Comparison of ENCODE assay signal across 20 mouse cellular contexts in the genomic region with DNA sequence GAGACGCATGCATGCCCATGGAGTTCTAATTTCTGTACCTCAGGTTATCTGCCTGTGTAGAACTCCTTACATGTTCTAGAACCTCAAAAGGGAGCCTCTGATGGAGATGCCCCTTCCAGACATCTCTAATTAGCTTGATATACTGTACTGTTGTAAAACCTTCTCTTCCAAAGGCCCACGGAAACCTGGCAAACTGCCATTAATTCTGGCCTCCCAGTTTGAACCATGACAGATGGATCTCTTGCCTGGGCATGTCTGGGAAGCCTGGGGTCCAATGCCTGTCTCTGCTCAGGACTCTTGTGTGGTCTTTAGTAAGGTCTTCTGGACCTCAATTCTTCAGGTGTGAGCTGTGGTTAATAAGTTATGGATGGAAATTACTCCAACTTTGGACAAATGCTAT.
DNase-seq lines count a peak whose midpoint lies in the region; ATAC-seq and TF ChIP-seq lines count a peak whose summit lies in the region.
"Had no signal": no experiment of that assay in that cellular context is flagged by ENCODE, and none has a peak within 500 bp of the region (broad histone marks: within the 10 kb centered on the region; RNA-seq: fewer than 3 reads in every experiment).

No protein-coding gene starts in this region.

- no peak for TF ChIP-seq CTCF in hindbrain, postnatal 0 days (IDR thresholded peaks at IDR 0.05; ENCODE audit: low read depth)
- TF ChIP-seq CTCF in midbrain, postnatal 0 days (IDR thresholded peaks at IDR 0.05) = no peak
- TF ChIP-seq CTCF in brain, embryonic 14.5 days (IDR thresholded peaks at IDR 0.05; ENCODE audit: borderline replicate concordance, extremely low read depth, insufficient read depth, insufficient read length) = no peak

- no peak overlapping the region for H3K9ac ChIP-seq in hindbrain, postnatal 0 days (replicated peaks; ENCODE audit: low read length)
- H3K9ac ChIP-seq in hindbrain, embryonic 12.5 days = no peak overlapping the region
- H3K9ac ChIP-seq in midbrain, postnatal 0 days (replicated peaks; ENCODE audit: low read length, poor library complexity, severe bottlenecking) = no peak overlapping the region
- no peak overlapping the region for H3K9ac ChIP-seq in midbrain, embryonic 15.5 days
- H3K9ac ChIP-seq: forebrain, embryonic 12.5 days; hindbrain, embryonic 13.5 days; intestine, embryonic 15.5 days had no signal

- no peaks in the 10 kb centered on the region for H3K27me3 ChIP-seq in hindbrain, postnatal 0 days (ENCODE audit: insufficient read depth, low read length)
- H3K27me3 ChIP-seq in hindbrain, embryonic 12.5 days = no peaks in the 10 kb centered on the region; the same call in 1 of the 2 replicates
- no peaks in the 10 kb centered on the region for H3K27me3 ChIP-seq in midbrain, postnatal 0 days (ENCODE audit: insufficient read depth, low read length)
- no peaks in the 10 kb centered on the region for H3K27me3 ChIP-seq in midbrain, embryonic 15.5 days (replicated peaks)
- H3K27me3 ChIP-seq: hindbrain, embryonic 13.5 days; intestine, embryonic 15.5 days had no signal

- no peaks in the 10 kb centered on the region for H3K9me3 ChIP-seq in hindbrain, postnatal 0 days (ENCODE audit: low read length)
- H3K9me3 ChIP-seq in hindbrain, embryonic 12.5 days (replicated peaks) = no peaks in the 10 kb centered on the region
- no peaks in the 10 kb centered on the region for H3K9me3 ChIP-seq in midbrain, postnatal 0 days (ENCODE audit: low read length)
- H3K9me3 ChIP-seq in midbrain, embryonic 15.5 days = no peaks in the 10 kb centered on the region
- H3K9me3 ChIP-seq: forebrain, embryonic 12.5 days; heart, embryonic 10.5 days; hindbrain, embryonic 13.5 days; intestine, embryonic 15.5 days had no signal

- peak; percentile 82 for DNase-seq in cerebellum, postnatal 14 days
- no peak for DNase-seq in cerebellum, adult 18-20 months
- peak; percentile 59 for DNase-seq in hindbrain, postnatal 0 days (ENCODE audit: low spot score)
- peak; percentile 44 for DNase-seq in midbrain, postnatal 0 days (ENCODE audit: low spot score)
- DNase-seq in brain, embryonic 14.5 days (ENCODE audit: low read depth) = peak; percentile 50
- DNase-seq: adrenal gland, adult 8-10 months; adrenal gland, postnatal 36 days; cerebellum, adult 9-11 months; gastrocnemius, postnatal 10 days; heart, adult 18-20 months; heart, postnatal 10 days; heart, postnatal 4 days; kidney, adult 18-20 months had no signal

- no peaks in the 10 kb centered on the region for H3K36me3 ChIP-seq in hindbrain, postnatal 0 days (ENCODE audit: insufficient read depth, low read length)
- H3K36me3 ChIP-seq in hindbrain, embryonic 12.5 days = no peaks in the 10 kb centered on the region
- H3K36me3 ChIP-seq in midbrain, postnatal 0 days (ENCODE audit: insufficient read depth, low read length) = no peaks in the 10 kb centered on the region
- no peaks in the 10 kb centered on the region for H3K36me3 ChIP-seq in midbrain, embryonic 15.5 days (replicated peaks)
- H3K36me3 ChIP-seq: forebrain, embryonic 12.5 days; heart, embryonic 10.5 days; hindbrain, embryonic 13.5 days; intestine, embryonic 15.5 days had no signal

- 63% methylated on average over 2 of the region's 2 CpGs for WGBS in hindbrain, postnatal 0 days
- 73% methylated on average over 2 of the region's 2 CpGs for WGBS in hindbrain, embryonic 12.5 days
- WGBS in midbrain, postnatal 0 days = 89% methylated on average over 2 of the region's 2 CpGs
- WGBS in midbrain, embryonic 15.5 days = 87% methylated on average over 2 of the region's 2 CpGs

- no peak for TF ChIP-seq POLR2A in brain, embryonic 14.5 days (IDR thresholded peaks at IDR 0.05; ENCODE audit: borderline replicate concordance, extremely low read depth, insufficient read depth, insufficient read length, poor library complexity, severe bottlenecking)

- H3K4me2 ChIP-seq in hindbrain, postnatal 0 days (ENCODE audit: low read depth, low read length) = no peak overlapping the region
- no peak overlapping the region for H3K4me2 ChIP-seq in hindbrain, embryonic 12.5 days (replicated peaks)
- H3K4me2 ChIP-seq in midbrain, postnatal 0 days (ENCODE audit: low read depth, low read length, poor library complexity, severe bottlenecking) = no peak overlapping the region
- no peak overlapping the region for H3K4me2 ChIP-seq in midbrain, embryonic 15.5 days
- H3K4me2 ChIP-seq: forebrain, embryonic 12.5 days; hindbrain, embryonic 13.5 days; intestine, embryonic 15.5 days had no signal

- no peak overlapping the region for H3K27ac ChIP-seq in hindbrain, postnatal 0 days
- H3K27ac ChIP-seq in hindbrain, embryonic 12.5 days = no peak overlapping the region
- no peak overlapping the region for H3K27ac ChIP-seq in midbrain, postnatal 0 days (ENCODE audit: low read depth, low read length)
- no peak overlapping the region for H3K27ac ChIP-seq in midbrain, embryonic 15.5 days
- H3K27ac ChIP-seq: forebrain, embryonic 12.5 days; heart, embryonic 10.5 days; hindbrain, embryonic 13.5 days; intestine, embryonic 15.5 days had no signal

- no peak overlapping the region for H3K4me3 ChIP-seq in hindbrain, postnatal 0 days (ENCODE audit: low read length)
- H3K4me3 ChIP-seq in hindbrain, embryonic 12.5 days = no peak overlapping the region
- no peak overlapping the region for H3K4me3 ChIP-seq in midbrain, postnatal 0 days (ENCODE audit: low read depth, low read length)
- no peak overlapping the region for H3K4me3 ChIP-seq in midbrain, embryonic 15.5 days
- H3K4me3 ChIP-seq: forebrain, embryonic 12.5 days; heart, embryonic 10.5 days; hindbrain, embryonic 13.5 days; intestine, embryonic 15.5 days had no signal

- no peaks in the 10 kb centered on the region for H3K4me1 ChIP-seq in hindbrain, postnatal 0 days (ENCODE audit: insufficient read depth, low read length)
- H3K4me1 ChIP-seq in hindbrain, embryonic 12.5 days = peaks cover 6% of the 10 kb centered on the region; the same call in 1 of the 2 replicates
- H3K4me1 ChIP-seq in midbrain, postnatal 0 days (ENCODE audit: insufficient read depth, low read length) = no peaks in the 10 kb centered on the region
- peaks cover 8% of the 10 kb centered on the region; the same call in 1 of the 2 replicates for H3K4me1 ChIP-seq in midbrain, embryonic 15.5 days
- H3K4me1 ChIP-seq: intestine, embryonic 15.5 days had no signal

- no peak for ATAC-seq in hindbrain, postnatal 0 days
- no peak for ATAC-seq in hindbrain, embryonic 12.5 days (ENCODE audit: low FRiP score)
- no peak for ATAC-seq in midbrain, postnatal 0 days (ENCODE audit: low FRiP score)
- ATAC-seq in midbrain, embryonic 15.5 days (replicated peaks) = no peak
- ATAC-seq: forebrain, embryonic 16.5 days; intestine, embryonic 15.5 days had no signal

Comparison
In these comparisons a context has a peak if more than half of its experiments do, and no peak if none do; other contexts are left out.
1. DNase-seq: peak in cerebellum, postnatal 14 days (2 of 2), hindbrain, postnatal 0 days (single experiment), midbrain, postnatal 0 days (single experiment) and brain, embryonic 14.5 days (single experiment); none in cerebellum, adult 18-20 months (0 of 2).